Mouse (Mus musculus) small intestine, adult 2 months (tissue): ENCODE data around the gene Fads3. TPM values are rescaled to one million over a fixed set of nuclear protein-coding genes. Genes with fewer than 3 reads are reported as not detected.

Source experiments
- H3K27ac ChIP-seq: fragments of 200-500 bp; 2 replicates; pipeline ENCODE4 v1.5.1; 2012; ENCODE audit warnings: low read depth, low read length, control low read depth, inconsistent platforms; ENCODE audit not compliant: insufficient read depth
- H3K27me3 ChIP-seq: fragments of 200-500 bp; 2 replicates; pipeline ENCODE4 v1.6.1; 2012; ENCODE audit warnings: mild to moderate bottlenecking, moderate library complexity, low read length, inconsistent platforms; ENCODE audit not compliant: control insufficient read depth, insufficient read depth
- H3K36me3 ChIP-seq: fragments of 200-500 bp; 2 replicates; pipeline ENCODE4 v1.6.1; 2012; ENCODE audit warnings: mild to moderate bottlenecking, low read length, control low read depth, inconsistent platforms; ENCODE audit not compliant: control insufficient read depth, insufficient read depth
- H3K4me1 ChIP-seq: fragments of 200-500 bp; 2 replicates; pipeline ENCODE4 v1.6.1; 2012; ENCODE audit warnings: low read length, inconsistent platforms, mixed read lengths; ENCODE audit not compliant: control insufficient read depth, insufficient read depth, insufficient read length
- H3K4me3 ChIP-seq: fragments of 200-500 bp; 2 replicates; pipeline ENCODE4 v1.5.1; 2012; ENCODE audit warnings: low read depth, mild to moderate bottlenecking, control low read depth, inconsistent platforms, low read length, moderate library complexity
- CTCF ChIP-seq: fragments of 200-500 bp; IDR thresholded peaks from 2 replicates; pipeline ENCODE4 v1.5.1; 2012; ENCODE audit warnings: low read depth, mild to moderate bottlenecking, control low read depth, inconsistent platforms, low read length, moderate library complexity, mixed read lengths; ENCODE audit not compliant: insufficient replicate concordance, insufficient read length; ENCODE audit errors: extremely low read depth
- POLR2A ChIP-seq: fragments of 200-500 bp; IDR thresholded peaks from 2 replicates; pipeline ENCODE4 v1.6.1; 2012; ENCODE audit warnings: low read depth, mild to moderate bottlenecking, control low read depth, inconsistent platforms, low read length, moderate library complexity
- WGBS: fragments of 180-500 bp; shearing (Covaris S2); methylation state at CpG from one replicate; pipeline ENCODE4 v1.1.7; 2018; 5-methylcytosine and 5-hydroxymethylcytosine counted together
- polyA plus RNA-seq: library from polyadenylated mRNA; depleted of rRNA; stranded (reverse); fragments of >200 nt; gene quantifications from 2 replicates; pipeline ENCODE4 v1.2.3, GENCODE M21; 2012

The Fads3 gene
- polyA plus RNA-seq, 1 experiment = 7.6 TPM

DNA sequence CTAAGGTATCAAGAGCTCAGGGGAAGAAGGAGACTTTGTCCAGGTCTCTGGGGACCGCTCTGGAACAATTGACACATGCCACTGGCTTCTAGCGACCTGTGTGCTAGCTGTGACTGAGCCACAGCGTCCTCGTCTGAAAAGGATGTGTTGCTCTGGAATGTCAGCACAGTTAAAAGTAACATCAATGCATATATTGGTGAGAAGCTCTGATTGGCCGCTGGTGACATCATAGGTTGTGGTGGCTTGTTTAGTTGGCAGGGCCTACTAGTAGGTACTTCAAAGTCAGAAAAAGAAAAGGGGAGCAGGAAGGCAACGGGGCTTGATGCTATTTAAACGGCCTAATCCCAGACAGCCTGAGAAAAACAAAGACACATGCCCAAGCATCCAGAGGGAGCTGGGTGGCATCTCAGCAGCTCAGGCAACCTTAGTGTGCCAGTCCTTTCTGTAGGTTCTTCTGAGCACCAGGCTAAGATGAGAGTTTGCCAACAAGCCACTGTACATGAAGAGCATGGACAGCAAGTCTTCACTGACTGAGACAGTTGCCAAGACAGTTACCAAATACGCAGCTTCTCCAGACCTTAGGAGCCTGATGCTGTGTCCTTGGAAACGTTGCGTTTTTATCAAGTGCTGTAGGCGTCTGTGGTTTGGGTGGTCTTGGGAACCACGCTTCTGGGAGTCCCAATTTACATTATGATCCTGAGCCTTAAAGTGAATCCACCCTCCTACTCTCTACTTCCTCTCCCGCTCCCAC lies 42.5 kb upstream of the Fads3 start:
- no peak for TF ChIP-seq POLR2A
- TF ChIP-seq CTCF = no peak
- H3K4me3 ChIP-seq = no peak overlapping the region
- no peaks in the 10 kb centered on the region for H3K36me3 ChIP-seq
- no peak overlapping the region for H3K27ac ChIP-seq
- H3K27me3 ChIP-seq = no peaks in the 10 kb centered on the region
- no peaks in the 10 kb centered on the region for H3K4me1 ChIP-seq
- 69% methylated on average over 13 of the region's 13 CpGs for WGBS

- 21% methylated on average over 3 of the region's 3 CpGs for WGBS
- Histone ChIP-seq H3K27ac (no peak overlapping the region), H3K4me1 (no peaks in the 10 kb centered on the region), H3K4me3 (no peak overlapping the region), H3K27me3 (no peaks in the 10 kb centered on the region), H3K36me3 (no peaks in the 10 kb centered on the region)
- no peak for TF ChIP-seq POLR2A
- no peak for TF ChIP-seq CTCF
Observed at GRCm38 (mm10) chr19:10000330-10000729, 41.0 kb upstream of the Fads3 start.

GRCm38 (mm10) chr19:10001206-10001969 lies 40.0 kb upstream of the Fads3 start, which contains the start of the genes Best1 and Rab3il1:
Gene Best1, minus strand, starts transcription at chr19:10001633.
Gene Rab3il1, plus strand, starts transcription at chr19:10001669.
- no peaks in the 10 kb centered on the region for H3K4me1 ChIP-seq
- no peak for TF ChIP-seq CTCF
- no peak for TF ChIP-seq POLR2A
- H3K36me3 ChIP-seq = no peaks in the 10 kb centered on the region
- no peak within 1 kb of the TSS for H3K4me3 ChIP-seq
- no peaks in the 10 kb centered on the region for H3K27me3 ChIP-seq
- no peak within 1 kb of the TSS for H3K27ac ChIP-seq
- 87% methylated on average over 7 of the region's 7 CpGs for WGBS

- WGBS = 95% methylated on average over 1 of the region's 1 CpGs
- H3K4me1 ChIP-seq = no peaks in the 10 kb centered on the region
- TF ChIP-seq POLR2A = no peak
- no peak for TF ChIP-seq CTCF
Observed at GRCm38 (mm10) chr19:10003696-10004095, 37.7 kb upstream of the Fads3 start.

DNA sequence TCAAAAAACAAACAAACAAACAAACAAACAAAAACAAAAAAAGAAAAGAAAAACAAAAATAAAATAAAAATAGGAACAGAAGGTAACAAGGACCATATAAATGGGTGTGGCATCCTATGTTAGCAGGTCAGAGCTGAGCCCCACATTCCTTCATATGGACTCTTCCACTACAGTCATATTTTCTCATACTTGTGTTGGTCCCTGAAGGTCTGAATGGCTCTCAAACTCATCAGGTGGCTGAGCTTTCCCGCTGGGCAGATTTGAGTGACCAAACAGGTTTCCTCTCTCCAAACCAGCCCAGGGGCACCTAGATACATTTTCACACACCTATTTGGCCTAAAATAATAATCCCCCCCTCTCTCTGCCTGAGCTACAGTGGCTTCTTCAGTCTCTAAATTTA lies 30.0 kb upstream of the Fads3 start:
- no peak overlapping the region for H3K27ac ChIP-seq

More at GRCm38 (mm10) chr19:10003696-10004095, 37.7 kb upstream of the Fads3 start:
- Histone ChIP-seq H3K27ac (no peak overlapping the region), H3K36me3 (no peaks in the 10 kb centered on the region), H3K27me3 (no peaks in the 10 kb centered on the region), H3K4me3 (no peak overlapping the region)

DNA sequence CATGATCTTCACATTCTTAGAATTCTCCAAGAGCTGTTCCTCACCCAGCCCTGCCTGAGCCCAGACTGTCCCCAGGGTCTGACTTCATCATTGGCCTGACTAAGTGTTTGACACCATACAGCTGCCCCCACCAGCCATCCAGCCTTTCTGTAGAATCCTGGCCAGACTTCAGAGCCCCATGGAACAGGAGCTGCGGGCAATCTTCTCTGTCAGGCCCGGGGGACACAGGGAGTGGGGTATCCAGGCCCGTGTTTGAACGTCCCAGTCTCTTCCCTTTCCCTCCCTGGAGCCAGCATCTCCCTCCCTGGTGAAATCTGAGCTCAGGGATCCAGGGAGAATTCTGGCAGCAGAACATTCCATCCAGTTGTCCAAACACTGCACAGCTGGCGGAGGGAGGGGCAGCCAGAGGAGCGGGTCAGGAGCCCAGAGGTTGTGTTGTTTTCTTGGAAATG lies 28.5 kb upstream of the Fads3 start:
- 0 out of 2 replicates have a peak overlapping the region, but pooled peaks have one; percentile 17 for H3K27ac ChIP-seq
- no peak for TF ChIP-seq POLR2A
- no peaks in the 10 kb centered on the region for H3K27me3 ChIP-seq
- H3K4me1 ChIP-seq = peaks cover 12% of the 10 kb centered on the region
- WGBS = 57% methylated on average over 6 of the region's 6 CpGs
- H3K36me3 ChIP-seq = no peaks in the 10 kb centered on the region
- no peak overlapping the region for H3K4me3 ChIP-seq

More for the DNA sequence above, 30.0 kb upstream of the Fads3 start:
- Histone ChIP-seq H3K36me3 (no peaks in the 10 kb centered on the region), H3K27me3 (no peaks in the 10 kb centered on the region), H3K4me3 (no peak overlapping the region), H3K4me1 (peaks cover 12% of the 10 kb centered on the region)
- WGBS = 54% methylated on average over 1 of the region's 1 CpGs
- TF ChIP-seq POLR2A (no peak), CTCF (no peak)

- 0 out of 2 replicates have a peak overlapping the region, but pooled peaks have one; percentile 3 for H3K27ac ChIP-seq
- H3K36me3 ChIP-seq = no peaks in the 10 kb centered on the region
- WGBS = 86% methylated on average over 3 of the region's 3 CpGs
- TF ChIP-seq POLR2A (no peak), CTCF (no peak)
- H3K4me1 ChIP-seq = peaks cover 14% of the 10 kb centered on the region
- no peaks in the 10 kb centered on the region for H3K27me3 ChIP-seq
- H3K4me3 ChIP-seq = no peak overlapping the region
Observed at GRCm38 (mm10) chr19:10013348-10013747, 28.0 kb upstream of the Fads3 start.
